Mouse (Mus musculus) retina, postnatal 1 day (tissue): ENCODE data around the gene Coq8a.

Experiments
- DNase-seq: peaks from one replicate; pipeline ENCODE4 v3.0.0-alpha.2; 2012

The Coq8a gene

GRCm38 (mm10) chr1:180173017-180173416, 26.4 kb downstream of the Coq8a start:
- DNase-seq: no peak

GRCm38 (mm10) chr1:180172600-180172999, 26.8 kb downstream of the Coq8a start:
- DNase-seq: no peak

- DNase-seq: no peak
Measured at GRCm38 (mm10) chr1:180171883-180172282, 27.5 kb downstream of the Coq8a start.

DNA sequence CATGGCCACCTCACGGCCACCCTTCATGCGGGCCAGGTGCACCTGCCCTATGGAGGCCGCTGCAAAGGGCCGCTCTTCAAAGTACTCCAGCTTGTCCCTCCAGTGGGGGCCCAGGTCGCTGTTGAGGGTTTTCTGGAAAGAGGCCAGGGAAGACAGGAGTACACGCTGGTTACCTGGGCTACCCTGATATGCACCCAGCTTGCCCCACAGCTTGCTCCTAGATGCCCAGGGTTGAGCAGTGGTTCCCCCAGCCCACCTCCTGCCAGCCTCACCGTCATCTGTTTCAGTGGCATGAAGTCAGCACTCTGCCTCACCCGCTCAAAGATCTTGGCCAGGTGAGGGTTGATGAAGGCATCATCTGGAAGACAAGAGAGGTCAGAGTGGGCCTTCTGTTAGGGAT, 29.3 kb downstream of the Coq8a start:
- no peak for DNase-seq

DNA sequence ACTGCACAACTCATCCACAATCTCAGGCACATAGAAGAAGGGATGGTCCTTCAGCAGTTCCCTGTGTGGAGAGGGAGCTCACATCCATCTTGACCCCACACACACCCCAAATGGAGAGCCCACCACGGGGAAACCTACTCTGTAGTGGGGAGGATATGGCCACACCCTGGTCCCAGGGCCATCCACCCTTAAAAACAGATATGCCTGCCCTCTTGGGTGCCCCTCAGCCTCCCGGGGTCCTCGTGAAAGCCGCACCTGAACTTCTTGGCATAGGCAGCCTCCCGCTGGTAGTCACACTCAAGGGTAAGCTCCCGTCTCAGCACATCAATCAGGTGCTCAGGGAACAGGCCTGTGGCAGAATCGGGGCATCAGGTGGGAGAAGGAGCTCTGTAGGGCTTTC, 30.2 kb downstream of the Coq8a start:
- DNase-seq: no peak

- DNase-seq: no peak
Measured at GRCm38 (mm10) chr1:180168294-180168693, 31.1 kb downstream of the Coq8a start.

GRCm38 (mm10) chr1:180166533-180166932, 32.9 kb downstream of the Coq8a start:
- DNase-seq: no peak

GRCm38 (mm10) chr1:180162986-180163385, 36.4 kb downstream of the Coq8a start:
- no peak for DNase-seq

DNA sequence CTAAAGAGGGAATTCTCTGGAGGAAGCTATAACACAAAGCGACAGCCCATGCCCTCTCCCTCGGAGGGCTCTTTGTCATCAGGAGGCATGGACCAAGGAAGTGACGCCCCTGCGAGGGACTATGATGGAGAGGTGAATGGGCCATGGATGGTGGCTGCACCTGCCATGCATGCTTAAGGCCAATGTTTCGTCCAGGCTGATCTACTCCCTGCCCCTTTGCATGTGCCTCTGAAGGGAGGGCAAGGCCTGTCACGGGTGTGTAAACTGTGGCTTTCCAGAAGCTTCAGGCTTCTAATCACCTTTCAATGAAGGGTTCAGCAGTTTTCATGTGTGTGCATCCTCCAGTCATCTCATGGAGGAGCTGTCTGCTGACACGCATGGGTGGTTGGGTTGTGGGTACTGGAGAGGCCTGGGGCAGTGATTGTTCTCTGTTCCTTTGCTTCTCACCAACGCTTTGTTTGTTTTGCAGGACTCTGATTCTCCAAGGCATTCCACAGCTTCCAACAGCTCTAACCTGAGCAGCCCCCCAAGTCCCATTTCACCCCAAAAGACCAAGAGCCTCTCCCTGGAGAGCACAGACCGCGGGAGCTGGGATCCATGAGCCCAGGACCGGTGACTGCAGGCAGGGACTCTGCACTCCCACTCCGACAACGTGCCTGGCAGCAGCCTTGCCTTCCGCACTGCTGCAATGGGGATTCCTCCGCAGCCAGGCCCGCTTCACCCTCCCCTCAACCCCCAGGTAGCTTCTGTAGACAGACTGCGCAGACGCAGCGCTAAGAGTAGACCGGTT, 37.6 kb downstream of the Coq8a start:
- DNase-seq: peak; percentile 15

DNA sequence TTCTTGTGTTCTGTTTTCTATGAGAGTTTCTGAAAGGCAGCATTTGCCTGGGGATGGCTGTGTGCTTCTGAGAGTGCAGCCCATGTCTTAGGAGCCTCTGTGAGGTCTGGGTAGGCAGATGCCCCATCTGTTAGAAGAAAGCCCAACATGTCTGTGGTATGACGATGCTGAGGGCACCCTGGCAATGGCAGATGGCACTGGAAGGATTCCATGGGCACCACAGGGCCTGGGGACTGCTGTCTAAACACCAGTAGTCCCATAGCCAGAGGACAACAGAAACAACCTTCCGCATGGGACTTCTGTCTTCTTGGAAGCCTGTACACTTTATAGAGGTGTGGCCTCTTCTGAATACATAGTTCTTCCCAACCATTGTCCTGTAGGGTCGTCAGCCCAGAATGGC, 38.2 kb downstream of the Coq8a start:
- DNase-seq: no peak

DNA sequence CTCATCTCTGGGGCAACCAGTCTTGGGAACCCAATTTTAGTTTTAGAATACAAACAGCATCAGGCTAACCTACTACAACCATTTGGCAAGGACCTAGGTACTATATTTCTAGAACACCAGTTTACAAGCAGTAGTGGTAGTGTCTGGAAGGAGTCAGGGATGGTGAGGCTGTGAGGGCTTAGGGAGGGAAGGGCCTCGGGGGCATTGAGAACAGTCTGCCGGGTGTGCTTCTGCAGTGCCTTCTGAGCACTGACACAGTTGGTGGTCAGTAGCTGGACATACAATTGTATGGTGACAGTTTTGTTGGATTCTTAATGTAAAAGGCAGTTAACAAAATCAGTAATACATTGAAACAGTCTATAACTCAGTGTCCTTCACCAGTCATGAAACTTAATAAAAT, 38.9 kb downstream of the Coq8a start:
- no peak for DNase-seq

DNA sequence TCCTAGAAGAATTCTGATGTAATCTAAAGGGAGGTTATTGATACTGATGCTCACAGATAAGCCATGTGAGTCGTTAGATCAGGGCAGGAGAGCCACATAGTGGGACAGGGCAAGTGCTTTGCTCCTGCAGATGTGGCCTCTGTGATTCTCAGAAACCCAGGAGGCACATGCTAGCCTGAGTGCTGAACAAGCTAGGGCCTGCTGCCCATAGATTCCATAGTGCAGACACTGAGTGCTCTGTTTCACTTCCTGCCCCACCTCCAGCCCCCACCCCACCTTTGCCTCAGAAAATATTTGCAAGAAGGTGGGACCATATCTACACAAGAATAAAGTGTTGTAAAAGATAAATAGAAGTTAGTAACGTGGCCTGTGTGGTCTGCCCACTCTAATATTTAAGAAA, 40.8 kb downstream of the Coq8a start:
- DNase-seq: no peak

DNA sequence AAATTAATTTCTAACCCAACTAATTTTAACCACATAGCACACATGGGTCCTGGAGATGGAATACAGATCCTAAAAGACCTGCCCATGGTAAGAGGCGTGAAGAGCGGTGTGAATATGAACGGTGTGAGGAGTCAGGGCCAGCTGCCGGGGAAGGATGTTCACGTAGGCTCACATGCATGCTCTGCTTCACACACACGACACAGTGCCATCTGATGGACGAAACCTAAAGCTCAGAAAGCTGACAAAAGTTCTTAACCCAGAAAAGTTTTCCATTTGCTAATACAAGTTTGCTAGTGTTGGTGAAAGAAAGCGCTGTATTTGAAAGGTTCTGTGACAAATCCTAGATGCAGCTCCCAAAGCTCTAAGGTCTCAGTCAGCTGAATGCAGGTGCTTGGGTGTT, 48.2 kb downstream of the Coq8a start:
- no peak for DNase-seq

DNA sequence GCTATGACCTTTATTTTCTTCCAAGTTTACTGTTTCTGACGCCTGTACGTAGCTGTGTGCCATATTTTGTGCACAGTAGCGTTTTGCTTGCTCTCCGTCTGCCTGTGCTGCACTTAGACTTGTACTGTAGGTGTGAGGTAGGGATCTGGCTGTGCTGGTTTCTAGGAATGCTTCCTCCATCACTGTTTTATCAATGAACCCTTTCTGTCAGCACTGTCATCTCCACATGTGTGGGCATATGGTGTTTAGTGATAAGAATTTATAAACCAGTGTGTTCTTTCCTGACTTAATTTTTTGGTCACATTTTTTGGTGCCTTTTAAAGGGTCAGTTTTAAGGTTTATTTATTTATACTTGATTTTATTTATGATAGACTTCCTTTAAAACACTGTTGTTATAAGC, 50.8 kb downstream of the Coq8a start:
- no peak for DNase-seq

- no peak for DNase-seq
Measured at GRCm38 (mm10) chr1:180148036-180148435, 51.4 kb downstream of the Coq8a start.

DNA sequence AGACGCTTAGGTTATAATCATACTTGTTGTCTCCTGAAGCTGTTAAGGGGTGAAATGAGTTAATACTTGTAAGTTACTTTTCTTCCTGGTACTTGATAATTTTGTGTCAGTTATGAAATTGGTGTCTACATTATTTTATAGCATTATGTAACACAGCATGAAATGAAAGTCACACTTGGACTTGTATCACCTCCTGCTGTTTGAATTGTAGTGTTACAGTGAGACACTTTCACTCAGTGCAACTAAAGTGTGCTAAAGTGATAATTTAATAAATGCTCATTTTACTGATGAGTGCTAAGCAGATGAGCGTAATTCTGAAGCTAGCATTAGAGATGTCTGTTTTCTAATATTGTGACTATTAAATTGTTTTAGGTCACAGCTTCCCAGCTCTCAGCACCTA, 58.4 kb downstream of the Coq8a start:
- DNase-seq: no peak

DNA sequence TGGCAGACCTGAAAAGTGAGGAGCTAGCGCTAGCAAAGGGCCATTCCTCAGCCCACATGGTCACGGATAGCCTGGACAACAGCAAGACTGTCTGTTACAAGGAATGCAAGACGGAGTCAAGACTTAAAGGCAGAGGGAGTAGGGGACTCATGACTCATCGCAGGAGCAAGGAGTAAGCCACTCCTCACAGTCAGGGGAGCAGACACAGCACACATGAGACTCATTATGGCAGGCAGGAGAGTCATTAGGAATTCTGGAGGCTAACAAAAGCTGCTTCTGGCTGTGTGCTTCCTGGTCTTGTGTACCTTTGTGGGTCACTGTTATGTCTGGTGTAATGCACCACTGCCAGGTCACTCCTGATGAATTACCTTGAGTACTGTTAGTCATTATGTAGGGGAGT, 60.2 kb downstream of the Coq8a start:
- no peak for DNase-seq

- DNase-seq: no peak
Measured at GRCm38 (mm10) chr1:180132187-180132586, 67.2 kb downstream of the Coq8a start.

- no peak for DNase-seq
Measured at GRCm38 (mm10) chr1:180131402-180131801, 68.0 kb downstream of the Coq8a start.

- no peak for DNase-seq
Measured at GRCm38 (mm10) chr1:180128077-180128792, 71.2 kb downstream of the Coq8a start.

- no peak for DNase-seq
Measured at GRCm38 (mm10) chr1:180118233-180118632, 81.2 kb downstream of the Coq8a start.

DNA sequence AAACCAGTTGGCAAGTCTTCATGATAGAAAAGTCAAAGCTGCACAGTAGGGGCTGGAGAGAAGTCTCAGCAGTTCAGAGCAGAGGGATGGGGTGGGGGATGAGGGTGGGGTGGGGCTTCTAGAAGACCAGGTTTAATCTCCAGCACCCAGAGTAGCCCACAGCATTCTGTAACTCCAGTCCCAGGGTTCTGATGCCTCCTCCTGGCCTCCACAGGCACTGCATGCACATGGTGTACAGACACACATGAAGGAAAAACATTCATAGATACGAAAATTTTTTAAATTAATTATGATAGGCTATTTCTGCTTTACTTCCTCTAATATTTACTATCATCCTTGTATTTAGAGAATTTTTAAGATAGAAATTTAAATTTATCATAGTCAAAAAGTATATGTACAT, 82.9 kb downstream of the Coq8a start:
- DNase-seq: peak; percentile 32
